Mouse (Mus musculus) lung, postnatal 10 days (tissue): ENCODE data around the gene Naaladl2.
"Not testable (repeated sequence)": the region's sequence is repeated elsewhere in the genome, so short reads cannot be mapped to it uniquely, and the experiment has no call there.

Experiments
- DNase-seq: peaks from one replicate; pipeline ENCODE4 v3.0.0; 2021

Naaladl2 gene

GRCm38 (mm10) chr3:25143555-25144311 lies at the start of gene Naaladl2:
Gene Naaladl2, minus strand, starts transcription at chr3:25144261.
- peak; percentile 58 for DNase-seq

- DNase-seq: no peak
Observed at GRCm38 (mm10) chr3:25151721-25152120, 7.7 kb upstream of the Naaladl2 start.

GRCm38 (mm10) chr3:25147271-25147670 lies 3.2 kb upstream of the Naaladl2 start:
- no peak for DNase-seq

GRCm38 (mm10) chr3:25144961-25145697 lies 1.1 kb upstream of the Naaladl2 start:
- DNase-seq: no peak

GRCm38 (mm10) chr3:25143111-25143510 lies 950 bp downstream of the Naaladl2 start:
- DNase-seq: no peak

- DNase-seq: no peak
Observed at GRCm38 (mm10) chr3:25131848-25132247, 12.2 kb downstream of the Naaladl2 start.

GRCm38 (mm10) chr3:25127864-25128263 lies 16.2 kb downstream of the Naaladl2 start:
- DNase-seq: no peak

GRCm38 (mm10) chr3:25124919-25125846 lies 18.9 kb downstream of the Naaladl2 start:
- no peak for DNase-seq

GRCm38 (mm10) chr3:25113107-25113506 lies 31.0 kb downstream of the Naaladl2 start:
- no peak for DNase-seq

- DNase-seq: peak; percentile 80
Observed at GRCm38 (mm10) chr3:25108997-25109396, 35.1 kb downstream of the Naaladl2 start.

- no peak for DNase-seq
Observed at GRCm38 (mm10) chr3:25092986-25093385, 51.1 kb downstream of the Naaladl2 start.

GRCm38 (mm10) chr3:25075785-25076184 lies 68.3 kb downstream of the Naaladl2 start:
- DNase-seq: no peak

- no peak for DNase-seq
Observed at GRCm38 (mm10) chr3:25074266-25074665, 69.8 kb downstream of the Naaladl2 start.

GRCm38 (mm10) chr3:25073821-25074220 lies 70.2 kb downstream of the Naaladl2 start:
- no peak for DNase-seq

GRCm38 (mm10) chr3:25063217-25063616 lies 80.8 kb downstream of the Naaladl2 start:
- no peak for DNase-seq

GRCm38 (mm10) chr3:25052975-25053374 lies 91.1 kb downstream of the Naaladl2 start:
- no peak for DNase-seq

- DNase-seq: no peak
Observed at GRCm38 (mm10) chr3:25019972-25020371, 124.1 kb downstream of the Naaladl2 start.

- no peak for DNase-seq
Observed at GRCm38 (mm10) chr3:25010751-25011150, 133.3 kb downstream of the Naaladl2 start.

GRCm38 (mm10) chr3:25006802-25007201 lies 137.3 kb downstream of the Naaladl2 start:
- not testable (repeated sequence) for DNase-seq

GRCm38 (mm10) chr3:24992577-24992976 lies 151.5 kb downstream of the Naaladl2 start:
- no peak for DNase-seq

- no peak for DNase-seq
Observed at GRCm38 (mm10) chr3:24992078-24992477, 152.0 kb downstream of the Naaladl2 start.

- DNase-seq: no peak
Observed at GRCm38 (mm10) chr3:24982111-24982510, 161.9 kb downstream of the Naaladl2 start.

- DNase-seq: no peak
Observed at GRCm38 (mm10) chr3:24942170-24942569, 201.9 kb downstream of the Naaladl2 start.
